Mouse (Mus musculus) lung, postnatal 0 days (tissue): ENCODE data around the gene Stom. TPM values are rescaled to one million over a fixed set of nuclear protein-coding genes. Genes with fewer than 3 reads are reported as not detected.

Experiments used
- ATAC-seq: fragments of 200-750 bp; cut with Nextera tagmentation; 2 replicates; pipeline ENCODE4 v1.8.0; 2017; ENCODE audit warnings: moderate library complexity
- DNase-seq: peaks from one replicate; pipeline ENCODE4 v3.0.0-alpha.2; 2016; ENCODE audit warnings: low spot score
- H3K27ac ChIP-seq: fragments of 300-500 bp; sonication (generic); 2 replicates; pipeline ENCODE4 v1.5.1; 2014; ENCODE audit warnings: antibody characterized with exemption, mild to moderate bottlenecking, low read length, mixed read lengths
- H3K27me3 ChIP-seq: fragments of 300-500 bp; sonication (generic); replicated peaks from 2 replicates; pipeline ENCODE4 v1.6.1; 2014; ENCODE audit warnings: low read length, mixed read lengths; ENCODE audit not compliant: insufficient read depth
- H3K36me3 ChIP-seq: fragments of 300-500 bp; sonication (generic); 2 replicates; pipeline ENCODE4 v1.6.1; 2014; ENCODE audit warnings: low read length, mixed read lengths; ENCODE audit not compliant: insufficient read depth
- H3K4me1 ChIP-seq: fragments of 300-500 bp; sonication (generic); 2 replicates; pipeline ENCODE4 v1.6.1; 2014; ENCODE audit warnings: antibody characterized with exemption, low read depth, low read length, mixed read lengths; ENCODE audit not compliant: insufficient read depth
- H3K4me2 ChIP-seq: fragments of 300-500 bp; sonication (generic); replicated peaks from 2 replicates; pipeline ENCODE4 v1.6.1; 2014; ENCODE audit warnings: low read depth, mild to moderate bottlenecking, low read length, moderate library complexity, mixed read lengths
- H3K4me3 ChIP-seq: fragments of 300-500 bp; sonication (generic); 2 replicates; pipeline ENCODE4 v1.5.1; 2014; ENCODE audit warnings: low read depth, low read length
- H3K9ac ChIP-seq: fragments of 300-500 bp; sonication (generic); replicated peaks from 2 replicates; pipeline ENCODE4 v1.6.1; 2014; ENCODE audit warnings: low read depth, mild to moderate bottlenecking
- H3K9me3 ChIP-seq: fragments of 300-500 bp; sonication (generic); 2 replicates; pipeline ENCODE4 v1.6.1; 2016; ENCODE audit warnings: low read length, mixed read lengths
- CTCF ChIP-seq: IDR thresholded peaks from 2 replicates; pipeline ENCODE4 v1.5.1; 2016; ENCODE audit warnings: antibody characterized with exemption, mild to moderate bottlenecking
- EP300 ChIP-seq: IDR thresholded peaks from 2 replicates; pipeline ENCODE4 v1.6.1; 2016; ENCODE audit warnings: antibody characterized with exemption, mild to moderate bottlenecking, control low read depth
- WGBS: fragments of 180-500 bp; shearing (Covaris S2); extraction: QIAGEN DNeasy Blood & Tissue Kit; methylation state at CpG from one replicate; pipeline ENCODE4 v1.1.7; 2014; 5-methylcytosine and 5-hydroxymethylcytosine counted together
- polyA plus RNA-seq: library from polyadenylated mRNA; unstranded; fragments of >200 nt; fragmentation: Nextera tagmentation; extraction: Ambion mirVana; gene quantifications from 2 replicates; pipeline ENCODE4 v1.2.1, GENCODE M21; 2015

The Stom gene
- polyA plus RNA-seq, 1 experiment from 2014 or later: 86.2 TPM

DNA sequence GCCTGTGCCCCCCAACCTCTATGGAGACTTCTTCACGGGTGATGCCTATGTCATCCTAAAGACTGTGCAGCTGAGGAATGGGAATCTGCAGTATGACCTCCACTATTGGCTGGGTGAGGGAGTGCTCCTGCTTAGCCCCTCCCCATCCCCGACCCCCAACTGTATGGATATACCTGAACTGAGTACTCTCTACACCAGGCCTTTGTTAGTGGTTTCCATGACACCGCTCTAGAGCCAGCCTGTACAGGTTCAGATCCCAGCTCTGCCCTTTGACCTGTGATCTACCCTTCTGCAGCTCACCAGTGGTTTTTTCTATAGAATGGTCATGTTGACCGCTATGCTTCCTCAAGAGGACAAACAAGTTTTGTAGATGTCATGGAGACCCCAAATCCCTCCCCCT lies 52.8 kb downstream of the Stom start:
- peak overlapping the region; percentile 62 for H3K4me2 ChIP-seq
- no peak overlapping the region for H3K27ac ChIP-seq
- no peaks in the 10 kb centered on the region for H3K27me3 ChIP-seq
- no peak for DNase-seq
- peaks cover 19% of the 10 kb centered on the region for H3K4me1 ChIP-seq
- WGBS: 82% methylated on average over 4 of the region's 4 CpGs
- no peak overlapping the region for H3K9ac ChIP-seq
- 0 out of 2 replicates have a peak overlapping the region, but pooled peaks have one; percentile 47 for H3K4me3 ChIP-seq
- TF ChIP-seq CTCF (no peak), EP300 (no peak)
- H3K36me3 ChIP-seq: no peaks in the 10 kb centered on the region
- ATAC-seq: no peak
- no peaks in the 10 kb centered on the region for H3K9me3 ChIP-seq

DNA sequence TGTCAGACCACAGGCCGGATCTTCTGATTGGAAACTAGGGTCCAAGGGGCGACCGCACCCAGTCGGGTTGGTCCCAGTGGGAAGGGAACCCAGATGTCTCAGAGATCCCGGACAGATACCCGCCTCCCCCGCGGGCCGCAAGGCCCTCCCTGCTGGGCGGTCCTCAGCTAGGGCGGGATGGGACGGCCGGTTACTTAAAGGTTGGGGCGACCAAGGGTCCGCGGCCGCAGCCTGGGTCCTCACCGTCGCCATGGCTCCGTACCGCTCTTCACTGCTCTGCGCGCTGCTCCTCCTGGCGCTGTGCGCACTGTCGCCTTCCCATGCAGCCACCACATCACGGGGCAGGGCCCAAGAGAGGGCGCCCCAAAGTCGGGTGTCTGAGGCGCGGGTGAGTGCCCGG lies 54.6 kb downstream of the Stom start:
- TF ChIP-seq EP300: no peak
- TF ChIP-seq CTCF: peak; percentile 28
- no peaks in the 10 kb centered on the region for H3K27me3 ChIP-seq
- peak overlapping the region; percentile 47 for H3K4me3 ChIP-seq
- peak overlapping the region; percentile 62 for H3K4me2 ChIP-seq
- H3K9ac ChIP-seq: peak overlapping the region; percentile 51
- peaks cover 22% of the 10 kb centered on the region for H3K4me1 ChIP-seq
- H3K36me3 ChIP-seq: no peaks in the 10 kb centered on the region
- ATAC-seq: peak; percentile 35
- DNase-seq: peak; percentile 78
- H3K27ac ChIP-seq: peak overlapping the region; percentile 32; the same call in 1 of the 2 replicates
- WGBS: 2% methylated on average over 28 of the region's 32 CpGs
- no peaks in the 10 kb centered on the region for H3K9me3 ChIP-seq

DNA sequence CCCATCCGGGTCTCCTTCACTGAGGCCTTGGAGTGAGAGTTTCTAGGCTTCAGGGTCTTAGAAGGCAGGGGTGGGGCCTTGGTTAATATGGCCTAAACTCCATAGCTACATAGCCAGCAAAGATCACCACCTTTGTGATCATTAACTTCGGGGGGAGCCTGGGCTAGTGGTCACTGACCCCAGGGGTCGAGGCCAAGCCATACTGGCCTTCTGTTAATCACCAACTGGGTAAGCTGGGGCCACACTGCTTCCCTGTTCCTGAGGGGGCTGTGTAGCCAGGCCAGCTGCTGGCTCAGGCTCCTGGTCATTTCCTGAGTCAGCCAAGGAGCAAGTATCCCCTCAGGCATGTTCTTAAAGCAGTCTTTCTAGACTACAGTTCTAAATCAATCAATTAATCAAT lies 56.8 kb downstream of the Stom start:
- WGBS: 62% methylated on average over 3 of the region's 3 CpGs
- H3K4me2 ChIP-seq: no peak overlapping the region
- peaks cover 23% of the 10 kb centered on the region; the same call in 1 of the 2 replicates for H3K4me1 ChIP-seq
- no peaks in the 10 kb centered on the region for H3K9me3 ChIP-seq
- no peaks in the 10 kb centered on the region for H3K36me3 ChIP-seq
- no peak for TF ChIP-seq EP300
- TF ChIP-seq CTCF: no peak
- DNase-seq: no peak
- H3K4me3 ChIP-seq: no peak overlapping the region
- H3K27me3 ChIP-seq: no peaks in the 10 kb centered on the region
- no peak overlapping the region for H3K27ac ChIP-seq
- no peak overlapping the region for H3K9ac ChIP-seq
- no peak for ATAC-seq

DNA sequence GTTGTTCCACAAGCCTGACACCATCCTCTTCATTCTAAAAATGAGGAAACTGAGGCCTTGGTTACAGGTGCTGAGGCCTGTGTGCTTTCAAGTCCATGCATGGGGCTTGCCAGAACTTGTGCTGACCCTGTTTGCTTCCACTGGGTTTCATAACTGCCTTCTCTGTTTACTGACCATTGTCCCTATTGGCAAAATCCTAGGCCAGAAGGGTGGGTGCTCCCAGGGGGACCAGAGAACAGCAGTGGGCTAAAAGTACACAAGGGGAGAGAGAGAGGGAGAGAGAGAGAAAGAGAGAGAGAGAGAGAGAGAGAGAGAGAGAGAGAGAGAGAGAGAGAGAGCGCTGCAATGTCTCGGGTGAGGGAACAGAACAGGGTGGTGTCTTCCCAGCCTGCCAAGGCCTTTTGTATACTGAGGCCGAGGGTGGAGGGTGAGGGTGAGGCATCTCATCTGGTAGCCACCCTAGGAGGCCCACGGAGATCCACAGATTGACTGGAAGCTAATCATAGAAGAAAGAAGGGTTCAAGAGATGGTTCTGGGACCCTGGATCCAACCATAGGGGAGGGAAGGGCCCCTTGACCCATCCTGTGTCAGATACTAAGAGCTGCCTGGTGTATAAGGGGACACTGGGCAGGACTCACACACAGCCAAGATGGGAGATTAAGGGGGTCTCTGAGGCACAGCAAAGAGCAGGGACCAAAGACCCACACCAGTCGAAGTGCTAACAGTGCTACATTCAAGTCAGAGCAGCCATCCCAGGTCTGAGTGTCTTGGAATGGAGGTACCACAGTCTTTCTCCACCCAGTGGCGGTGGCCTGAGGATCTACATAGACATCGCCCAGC lies 58.2 kb downstream of the Stom start:
- no peak overlapping the region for H3K9ac ChIP-seq
- no peak for TF ChIP-seq CTCF
- no peak; the same call in 1 of the 2 replicates for TF ChIP-seq EP300
- H3K27me3 ChIP-seq: no peaks in the 10 kb centered on the region
- H3K9me3 ChIP-seq: no peaks in the 10 kb centered on the region
- ATAC-seq (peak; percentile 26), DNase-seq (no peak)
- H3K4me2 ChIP-seq: no peak overlapping the region
- peaks cover 14% of the 10 kb centered on the region; the same call in 1 of the 2 replicates for H3K4me1 ChIP-seq
- peak overlapping the region; percentile 87 for H3K27ac ChIP-seq
- H3K4me3 ChIP-seq: no peak overlapping the region
- WGBS: 65% methylated on average over 7 of the region's 7 CpGs
- no peaks in the 10 kb centered on the region for H3K36me3 ChIP-seq

DNA sequence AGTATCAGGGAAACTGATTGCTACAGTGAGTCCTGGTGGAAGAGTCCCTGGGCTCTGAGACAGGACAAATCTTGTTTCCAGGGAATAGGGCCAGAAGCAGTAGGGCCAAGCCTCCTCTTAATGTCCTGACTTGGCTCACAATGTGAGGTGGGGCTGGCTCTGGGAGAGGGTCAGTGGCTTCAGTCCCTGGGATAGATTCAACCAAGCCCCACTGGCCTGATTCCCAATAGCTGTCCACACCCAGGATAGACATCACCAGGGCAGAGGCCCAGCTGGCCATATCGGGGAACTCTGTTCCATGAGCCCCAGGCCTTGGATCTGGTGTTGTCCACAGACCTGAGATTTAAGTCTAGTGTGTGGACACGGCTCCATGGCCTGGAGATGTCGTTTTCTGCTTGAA lies 59.1 kb downstream of the Stom start:
- H3K36me3 ChIP-seq: no peaks in the 10 kb centered on the region
- ATAC-seq (peak; percentile 72), DNase-seq (peak; percentile 90)
- H3K4me3 ChIP-seq: no peak overlapping the region
- peaks cover 11% of the 10 kb centered on the region; the same call in 1 of the 2 replicates for H3K4me1 ChIP-seq
- peak overlapping the region; percentile 87 for H3K27ac ChIP-seq
- no peaks in the 10 kb centered on the region for H3K9me3 ChIP-seq
- H3K9ac ChIP-seq: no peak overlapping the region
- TF ChIP-seq CTCF (no peak), EP300 (no peak; the same call in 1 of the 2 replicates)
- H3K27me3 ChIP-seq: no peaks in the 10 kb centered on the region
- WGBS: 67% methylated on average over 3 of the region's 3 CpGs
- no peak overlapping the region for H3K4me2 ChIP-seq

DNA sequence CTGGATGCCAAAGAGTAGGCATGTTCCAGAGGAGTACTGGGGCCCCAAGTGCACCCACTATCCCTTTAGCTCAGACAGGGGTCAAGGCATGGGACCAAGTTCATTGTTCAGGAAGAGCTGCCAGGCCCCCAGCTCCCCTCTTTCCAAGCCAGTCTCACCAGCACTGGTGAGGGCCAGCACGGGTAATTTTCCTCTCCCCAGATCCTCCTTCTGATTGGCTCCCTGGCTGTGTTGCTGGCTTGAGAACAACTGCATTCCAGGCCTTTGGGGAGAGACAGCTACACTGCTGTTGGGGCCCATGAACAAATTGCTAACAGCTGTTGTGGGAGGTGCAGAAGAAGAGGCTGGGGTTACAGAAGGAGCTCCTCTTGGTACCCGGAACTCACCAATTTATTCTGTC lies 63.2 kb downstream of the Stom start:
- no peak overlapping the region for H3K4me2 ChIP-seq
- peak; percentile 92 for DNase-seq
- H3K9ac ChIP-seq: no peak overlapping the region
- peak overlapping the region; percentile 82 for H3K27ac ChIP-seq
- no peaks in the 10 kb centered on the region for H3K9me3 ChIP-seq
- no peaks in the 10 kb centered on the region for H3K36me3 ChIP-seq
- H3K27me3 ChIP-seq: no peaks in the 10 kb centered on the region
- peaks cover 33% of the 10 kb centered on the region; the same call in 1 of the 2 replicates for H3K4me1 ChIP-seq
- H3K4me3 ChIP-seq: no peak overlapping the region
- TF ChIP-seq CTCF: no peak
- ATAC-seq: peak; percentile 60
- WGBS: 23% methylated on average over 2 of the region's 2 CpGs
